Mouse (Mus musculus) limb, embryonic 14.5 days (tissue): ENCODE data around the gene Tspan13. TPM values are rescaled to one million over a fixed set of nuclear protein-coding genes. Genes with fewer than 3 reads are reported as not detected.

ENCODE experiments used
- ATAC-seq: fragments of 200-750 bp; cut with Nextera tagmentation; 2 replicates; pipeline ENCODE4 v1.8.0; 2017; ENCODE audit warnings: low read depth, moderate number of reproducible peaks, moderate TSS enrichment; ENCODE audit not compliant: low FRiP score
- DNase-seq: peaks from one replicate; pipeline ENCODE4 v3.0.0-alpha.2; 2015; ENCODE audit warnings: low spot score
- H3K27ac ChIP-seq: fragments of 300-500 bp; sonication (generic); replicated peaks from 2 replicates; pipeline ENCODE4 v1.5.1; 2014; ENCODE audit warnings: low read depth, mild to moderate bottlenecking, low read length, moderate library complexity, mixed read lengths
- H3K27me3 ChIP-seq: fragments of 300-500 bp; sonication (generic); 2 replicates; pipeline ENCODE4 v1.6.1; 2014; ENCODE audit warnings: low read length, mixed read lengths; ENCODE audit not compliant: control insufficient read depth, insufficient read depth
- H3K36me3 ChIP-seq: fragments of 300-500 bp; sonication (generic); 2 replicates; pipeline ENCODE4 v1.6.1; 2014; ENCODE audit warnings: mild to moderate bottlenecking, low read length, moderate library complexity, mixed read lengths; ENCODE audit not compliant: control insufficient read depth, insufficient read depth
- H3K4me1 ChIP-seq: fragments of 300-500 bp; sonication (generic); 2 replicates; pipeline ENCODE4 v1.6.1; 2014; ENCODE audit warnings: antibody characterized with exemption, low read length, mixed read lengths; ENCODE audit not compliant: control insufficient read depth, insufficient read depth
- H3K4me2 ChIP-seq: fragments of 300-500 bp; sonication (generic); replicated peaks from 2 replicates; pipeline ENCODE4 v1.6.1; 2014; ENCODE audit warnings: low read depth, mild to moderate bottlenecking, low read length, moderate library complexity; ENCODE audit not compliant: severe bottlenecking
- H3K4me3 ChIP-seq: fragments of 300-500 bp; sonication (generic); replicated peaks from 2 replicates; pipeline ENCODE4 v1.5.1; 2014; ENCODE audit warnings: low read length
- H3K9ac ChIP-seq: fragments of 300-500 bp; sonication (generic); 2 replicates; pipeline ENCODE4 v1.6.1; 2014; ENCODE audit warnings: mild to moderate bottlenecking, low read depth, low read length, moderate library complexity; ENCODE audit not compliant: severe bottlenecking
- H3K9me3 ChIP-seq: fragments of 300-500 bp; sonication (generic); 2 replicates; pipeline ENCODE4 v1.6.1; 2016; ENCODE audit warnings: low read length; ENCODE audit not compliant: control insufficient read depth
- POLR2A ChIP-seq: fragments of 200-500 bp; IDR thresholded peaks from 2 replicates; pipeline ENCODE4 v1.8.0; 2012; ENCODE audit warnings: inconsistent platforms, mild to moderate bottlenecking, moderate library complexity, borderline replicate concordance; ENCODE audit not compliant: insufficient read depth, insufficient read length; ENCODE audit errors: extremely low read depth
- WGBS: fragments of 180-500 bp; shearing (Covaris S2); extraction: QIAGEN DNeasy Blood & Tissue Kit; methylation state at CpG from one replicate; pipeline ENCODE4 v1.1.7; 2014; 5-methylcytosine and 5-hydroxymethylcytosine counted together
- polyA plus RNA-seq, 2 experiments: library from polyadenylated mRNA; depleted of rRNA in 1 of 2; stranded (reverse) in 1 of 2; unstranded in 1 of 2; fragments of >200 nt; fragmentation: Nextera tagmentation in 1 of 2; extraction: Ambion mirVana in 1 of 2; gene quantifications; 2 replicates each; pipeline versions ENCODE4 v1.2.1 to v1.2.3; 2012 to 2014

The Tspan13 gene
- polyA plus RNA-seq, 2 experiments = 38.3 to 40.4 TPM

GRCm38 (mm10) chr12:36028968-36029645, 13.2 kb downstream of the Tspan13 start:
- no peaks in the 10 kb centered on the region for H3K27me3 ChIP-seq
- no peak for DNase-seq
- H3K4me2 ChIP-seq = no peak overlapping the region
- H3K4me3 ChIP-seq = no peak overlapping the region
- no peak for ATAC-seq
- H3K9ac ChIP-seq = no peak overlapping the region
- H3K9me3 ChIP-seq = no peaks in the 10 kb centered on the region
- no peak overlapping the region for H3K27ac ChIP-seq
- 55% methylated on average over 5 of the region's 5 CpGs for WGBS
- H3K4me1 ChIP-seq = no peaks in the 10 kb centered on the region
- no peaks in the 10 kb centered on the region for H3K36me3 ChIP-seq
- TF ChIP-seq POLR2A = no peak

- H3K27ac ChIP-seq = no peak overlapping the region
- no peak overlapping the region for H3K4me3 ChIP-seq
- no peaks in the 10 kb centered on the region for H3K36me3 ChIP-seq
- no peak for ATAC-seq
- 84% methylated on average over 2 of the region's 2 CpGs for WGBS
- no peak overlapping the region for H3K4me2 ChIP-seq
- DNase-seq = no peak
- no peaks in the 10 kb centered on the region for H3K9me3 ChIP-seq
- TF ChIP-seq POLR2A = no peak
- no peaks in the 10 kb centered on the region for H3K4me1 ChIP-seq
- no peak overlapping the region for H3K9ac ChIP-seq
- no peaks in the 10 kb centered on the region for H3K27me3 ChIP-seq
Measured at GRCm38 (mm10) chr12:36027171-36027570, 15.1 kb downstream of the Tspan13 start.

- no peak overlapping the region for H3K4me3 ChIP-seq
- no peak overlapping the region for H3K4me2 ChIP-seq
- H3K27ac ChIP-seq = no peak overlapping the region
- DNase-seq (no peak), ATAC-seq (no peak)
- no peak for TF ChIP-seq POLR2A
- 95% methylated on average over 4 of the region's 4 CpGs for WGBS
- no peaks in the 10 kb centered on the region for H3K4me1 ChIP-seq
- H3K27me3 ChIP-seq = no peaks in the 10 kb centered on the region
- H3K9me3 ChIP-seq = no peaks in the 10 kb centered on the region
- no peak overlapping the region for H3K9ac ChIP-seq
- no peaks in the 10 kb centered on the region for H3K36me3 ChIP-seq
Measured at GRCm38 (mm10) chr12:36026126-36026525, 16.2 kb downstream of the Tspan13 start.

DNA sequence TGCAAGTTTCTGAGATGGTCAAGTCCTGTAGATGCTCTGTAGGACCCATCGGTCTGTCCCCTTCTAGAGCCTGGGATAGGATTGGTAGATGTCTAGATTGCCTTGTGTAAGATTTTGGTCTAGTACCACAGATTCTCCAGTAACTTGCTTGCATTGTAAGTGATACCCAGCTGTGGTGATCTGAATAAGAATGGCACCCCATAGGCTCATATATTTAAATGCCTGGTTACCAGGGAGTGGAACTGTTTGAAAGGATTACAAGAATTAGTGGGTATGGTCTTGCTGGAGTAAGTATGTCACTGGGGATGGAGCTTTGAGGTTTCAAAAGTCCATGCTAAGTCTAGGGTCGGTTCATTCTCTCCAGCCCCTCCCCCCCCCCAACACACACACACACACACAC, 21.6 kb downstream of the Tspan13 start:
- DNase-seq = no peak
- Histone ChIP-seq H3K27ac (no peak overlapping the region), H3K4me2 (no peak overlapping the region), H3K36me3 (0 out of 2 replicates have a peak, but pooled peaks cover under 1% of the 10 kb centered on the region), H3K9ac (no peak overlapping the region), H3K4me3 (no peak overlapping the region), H3K9me3 (no peaks in the 10 kb centered on the region), H3K4me1 (no peaks in the 10 kb centered on the region), H3K27me3 (no peaks in the 10 kb centered on the region)
- 100% methylated on average over 2 of the region's 2 CpGs for WGBS
- TF ChIP-seq POLR2A = no peak
- no peak for ATAC-seq

GRCm38 (mm10) chr12:36020081-36020480, 22.2 kb downstream of the Tspan13 start:
- no peak overlapping the region for H3K4me3 ChIP-seq
- no peak for ATAC-seq

More at GRCm38 (mm10) chr12:36020081-36020480, 22.2 kb downstream of the Tspan13 start:
- 0 out of 2 replicates have a peak, but pooled peaks cover 3% of the 10 kb centered on the region for H3K36me3 ChIP-seq
- no peaks in the 10 kb centered on the region for H3K4me1 ChIP-seq
- no peak overlapping the region for H3K27ac ChIP-seq
- H3K9me3 ChIP-seq = no peaks in the 10 kb centered on the region
- no peak for TF ChIP-seq POLR2A
- H3K9ac ChIP-seq = no peak overlapping the region
- no peak overlapping the region for H3K4me2 ChIP-seq
- H3K27me3 ChIP-seq = no peaks in the 10 kb centered on the region
- 89% methylated on average over 3 of the region's 3 CpGs for WGBS
- DNase-seq = no peak
